Mouse (Mus musculus) MN1 (cell line): ENCODE results near the gene Tpcn2.

Source experiments
- DNase-seq: peaks from one replicate; pipeline ENCODE4 v3.0.0-alpha.2; 2016; ENCODE audit warnings: low spot score

The Tpcn2 gene

DNA sequence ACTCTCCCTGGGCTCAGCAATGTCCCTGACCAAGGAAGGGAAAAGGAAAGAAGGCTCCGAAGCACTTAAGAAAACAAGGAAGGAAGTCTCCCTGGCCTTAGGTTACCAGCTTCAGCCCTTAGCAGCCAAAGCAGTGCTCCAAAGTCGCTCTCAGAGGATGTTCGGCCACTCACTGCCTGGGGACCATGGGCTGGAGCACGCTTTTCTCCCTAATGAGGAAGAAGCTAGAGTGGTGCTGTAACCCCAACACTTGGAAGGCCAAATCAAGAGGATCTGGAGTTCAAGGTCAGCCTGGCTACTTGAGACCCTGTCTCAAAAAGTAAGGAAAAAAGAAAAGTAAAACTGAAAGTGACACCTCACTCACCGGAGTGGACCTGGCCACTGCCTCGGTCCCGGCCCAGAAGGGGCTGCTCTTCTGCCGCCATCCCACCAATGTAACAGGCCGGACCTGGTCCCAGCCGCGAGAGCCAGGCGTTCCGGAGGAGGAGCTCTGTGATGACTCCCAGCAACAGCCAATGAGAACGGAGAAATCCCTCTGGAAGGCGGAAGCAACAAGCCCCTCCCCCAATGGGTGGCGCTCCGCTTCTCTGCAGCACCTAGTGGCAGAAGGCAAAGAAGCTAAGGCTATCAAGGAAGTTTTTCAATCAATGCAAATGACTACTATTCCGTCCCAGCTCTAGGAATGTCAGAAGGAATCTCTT lies at the start of gene Tpcn2:
Gene Tpcn2 (minus strand): TSS at position 525 of the 701 bp plus-strand sequence.
- peak; percentile 95 for DNase-seq

DNA sequence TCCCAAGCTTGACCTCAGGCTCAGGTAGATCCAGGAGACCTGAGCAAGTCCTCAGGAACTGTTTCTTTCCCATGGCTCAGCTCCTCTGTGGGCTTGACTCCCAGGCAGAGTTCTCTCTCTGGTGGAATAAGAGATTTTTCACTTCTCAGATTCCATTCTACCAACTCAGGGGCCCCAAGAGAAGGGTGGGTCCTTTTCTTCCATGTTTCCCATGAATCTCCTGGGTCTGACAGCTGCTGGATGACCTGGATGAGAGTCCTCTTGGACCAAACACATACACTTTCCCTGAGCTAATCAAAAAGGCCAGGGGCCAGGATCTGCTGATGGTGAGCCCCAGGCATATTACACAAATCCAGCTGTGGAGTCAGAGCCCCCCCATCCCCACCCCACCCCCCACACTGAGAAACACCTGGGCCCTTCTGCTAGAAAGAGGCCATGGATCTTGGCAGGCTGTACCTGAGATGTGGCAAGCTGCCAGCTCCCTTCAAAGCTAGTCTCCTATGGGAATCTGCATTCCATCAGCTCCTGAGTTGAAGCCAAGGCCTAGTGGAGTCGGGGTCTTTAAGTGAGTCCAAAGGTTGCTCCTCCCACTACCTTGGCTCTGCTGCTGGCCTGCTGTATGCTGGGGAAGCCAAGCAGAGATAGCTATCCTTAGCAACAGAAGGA lies 48.7 kb upstream of the Tpcn2 start:
- DNase-seq: no peak

DNA sequence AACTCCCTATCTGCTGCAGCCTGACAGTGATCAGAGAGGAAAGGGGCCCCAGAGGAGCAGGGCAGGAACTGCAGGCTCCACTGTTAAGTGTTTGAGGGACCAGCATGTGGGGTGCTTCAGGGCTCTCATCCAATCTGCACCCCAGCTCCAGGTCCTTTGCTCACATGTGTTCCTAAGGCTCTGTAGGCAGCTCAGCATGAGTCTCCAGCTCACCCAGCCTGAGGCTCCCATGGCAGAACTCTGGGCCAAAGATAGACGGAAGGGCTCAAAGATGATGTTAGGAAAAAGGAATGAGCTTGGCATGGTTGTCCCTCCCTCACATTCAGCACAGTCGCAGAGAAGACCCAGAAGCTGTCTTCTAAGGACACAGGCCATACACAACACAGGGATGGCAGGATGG lies 46.8 kb upstream of the Tpcn2 start:
- no peak for DNase-seq

DNA sequence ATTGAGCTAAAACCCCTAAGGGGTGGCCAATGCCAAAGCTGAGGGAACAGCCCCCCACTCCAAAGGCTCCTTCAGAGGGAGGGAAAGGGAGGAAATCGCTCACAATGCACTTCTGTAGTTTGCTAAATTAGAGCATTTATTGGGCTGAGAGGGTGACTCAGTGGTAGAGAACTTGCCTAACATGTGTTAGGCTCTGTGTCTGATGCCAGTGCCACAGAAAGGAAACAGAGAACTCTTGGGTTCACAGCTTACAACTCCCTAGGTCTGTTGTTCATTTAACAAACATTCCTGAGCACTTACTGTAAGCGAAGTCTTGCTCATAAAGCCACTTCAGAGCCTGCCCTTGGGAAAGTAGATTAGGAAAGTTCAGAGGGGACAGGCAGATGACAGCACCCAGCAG lies 46.2 kb upstream of the Tpcn2 start:
- no peak for DNase-seq

- no peak for DNase-seq
Measured at GRCm38 (mm10) chr7:145325697-145326096, 41.9 kb upstream of the Tpcn2 start.

- DNase-seq: no peak
Measured at GRCm38 (mm10) chr7:145323607-145324006, 39.8 kb upstream of the Tpcn2 start.

DNA sequence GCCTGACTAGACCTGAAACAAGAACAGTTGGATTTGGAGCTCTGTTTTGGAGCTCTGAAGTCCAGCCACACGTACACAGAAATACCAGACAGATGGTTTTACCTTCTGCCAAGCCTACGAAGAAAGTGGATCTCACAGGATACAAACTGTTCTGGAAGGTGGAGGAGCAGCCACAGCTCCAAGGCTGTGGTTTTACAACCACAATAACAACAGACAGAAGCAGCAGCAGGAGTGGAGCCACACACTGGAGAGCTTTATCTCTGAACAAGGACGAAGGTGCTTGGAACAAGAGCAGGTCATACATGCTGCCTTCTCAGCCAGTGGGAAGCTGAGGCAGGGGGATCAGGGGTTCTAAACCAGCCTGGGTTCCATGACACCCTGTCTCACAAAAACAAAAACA lies 35.7 kb upstream of the Tpcn2 start:
- no peak for DNase-seq

DNA sequence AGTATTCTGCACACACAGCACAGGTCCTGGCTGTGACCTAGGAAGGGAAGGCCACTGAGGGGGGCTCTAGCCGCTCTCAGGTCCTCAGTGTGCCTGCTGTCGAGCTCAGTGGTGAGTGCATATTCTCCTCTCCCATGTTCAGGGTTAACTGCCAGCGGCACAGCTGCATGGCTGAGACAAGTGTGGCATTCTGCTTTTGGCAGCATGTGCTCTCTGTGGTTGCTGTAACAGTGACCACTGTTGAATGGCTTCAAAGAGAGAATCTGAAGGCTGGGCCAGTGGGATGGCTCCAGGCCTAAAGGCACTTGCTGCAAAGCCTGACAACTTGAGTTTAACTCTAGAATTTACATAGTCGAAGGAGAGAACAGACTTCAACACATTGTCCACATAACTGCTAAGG lies 33.7 kb upstream of the Tpcn2 start:
- DNase-seq: no peak

DNA sequence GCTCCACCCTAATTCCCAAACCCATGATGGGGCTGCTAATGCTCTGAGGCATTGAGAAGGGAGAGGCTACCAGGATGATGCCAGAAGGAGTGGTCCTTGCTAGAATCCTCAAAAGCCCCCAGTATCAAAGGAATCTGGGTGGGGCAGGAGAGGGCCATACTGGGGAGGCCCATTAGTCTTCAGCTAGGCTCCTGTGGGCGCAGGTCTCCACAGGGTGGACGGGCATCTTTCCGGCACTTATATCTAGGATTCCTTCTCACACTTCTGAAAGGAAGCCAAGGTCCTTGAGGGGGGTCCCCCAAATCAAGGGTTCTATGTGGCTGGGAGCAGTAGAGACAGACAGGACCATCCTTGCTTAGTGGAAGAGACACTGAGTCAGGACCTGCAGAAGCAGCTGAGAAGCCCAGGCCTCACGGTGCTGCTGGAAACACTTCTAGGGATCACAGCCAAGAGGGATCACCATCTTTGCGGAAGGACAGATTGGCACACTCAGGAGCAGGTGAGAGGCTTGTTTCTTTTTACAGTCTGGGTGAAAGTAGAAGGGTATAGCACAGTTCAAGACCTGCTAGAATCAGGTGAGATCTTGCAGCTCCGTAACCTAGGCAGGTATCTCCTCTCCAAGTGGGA lies 31.1 kb upstream of the Tpcn2 start, which contains the start of gene Mrgprd:
Gene Mrgprd (plus strand): TSS at position 51 of the 627 bp plus-strand sequence.
- no peak for DNase-seq

DNA sequence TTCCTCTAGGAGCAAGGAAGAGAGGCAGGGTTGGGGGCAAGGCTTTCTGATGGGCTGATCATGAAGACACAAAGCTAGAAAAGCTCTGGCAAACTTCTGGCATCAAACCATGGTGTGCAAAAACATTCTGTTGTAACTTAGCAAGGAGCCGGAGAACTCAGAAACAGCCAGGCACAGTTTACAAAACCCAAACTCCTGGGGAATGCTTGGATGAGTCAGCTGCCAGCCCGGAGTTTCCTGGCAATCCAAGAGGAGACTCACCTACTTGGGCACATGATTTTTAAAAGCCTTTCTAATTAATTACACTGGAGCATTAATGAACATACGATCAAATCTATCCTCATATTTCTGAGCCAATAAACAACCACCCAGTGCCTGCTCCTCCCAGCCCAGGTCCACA lies 28.3 kb upstream of the Tpcn2 start:
- no peak for DNase-seq

- no peak for DNase-seq
Measured at GRCm38 (mm10) chr7:145310526-145310925, 26.7 kb upstream of the Tpcn2 start.

- peak; percentile 70 for DNase-seq
Measured at GRCm38 (mm10) chr7:145309877-145310276, 26.1 kb upstream of the Tpcn2 start.

DNA sequence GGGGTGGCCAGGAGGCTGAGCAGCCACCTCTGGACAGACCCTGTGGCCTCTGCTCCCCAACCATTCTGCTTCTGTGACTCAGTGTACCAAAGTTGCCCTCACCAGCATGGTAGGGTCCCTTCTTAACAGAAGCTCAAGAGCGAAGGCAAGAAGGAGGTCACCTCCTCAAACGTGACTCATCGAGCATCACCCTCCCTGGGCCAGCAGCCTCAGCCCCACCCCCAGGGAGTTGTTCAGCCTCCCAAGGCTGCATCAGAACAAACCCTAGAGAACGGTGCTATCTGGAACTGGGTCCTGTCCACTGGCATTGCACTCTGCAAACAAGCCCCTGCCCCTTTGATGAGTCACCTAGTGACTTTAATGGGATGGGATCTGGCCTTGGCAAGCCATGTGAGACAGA lies 25.1 kb upstream of the Tpcn2 start:
- DNase-seq: peak; percentile 92

GRCm38 (mm10) chr7:145308061-145308675 lies 24.4 kb upstream of the Tpcn2 start:
- peak; percentile 77 for DNase-seq

GRCm38 (mm10) chr7:145307636-145308035 lies 23.8 kb upstream of the Tpcn2 start:
- DNase-seq: no peak

GRCm38 (mm10) chr7:145304153-145304552 lies 20.3 kb upstream of the Tpcn2 start:
- DNase-seq: no peak

DNA sequence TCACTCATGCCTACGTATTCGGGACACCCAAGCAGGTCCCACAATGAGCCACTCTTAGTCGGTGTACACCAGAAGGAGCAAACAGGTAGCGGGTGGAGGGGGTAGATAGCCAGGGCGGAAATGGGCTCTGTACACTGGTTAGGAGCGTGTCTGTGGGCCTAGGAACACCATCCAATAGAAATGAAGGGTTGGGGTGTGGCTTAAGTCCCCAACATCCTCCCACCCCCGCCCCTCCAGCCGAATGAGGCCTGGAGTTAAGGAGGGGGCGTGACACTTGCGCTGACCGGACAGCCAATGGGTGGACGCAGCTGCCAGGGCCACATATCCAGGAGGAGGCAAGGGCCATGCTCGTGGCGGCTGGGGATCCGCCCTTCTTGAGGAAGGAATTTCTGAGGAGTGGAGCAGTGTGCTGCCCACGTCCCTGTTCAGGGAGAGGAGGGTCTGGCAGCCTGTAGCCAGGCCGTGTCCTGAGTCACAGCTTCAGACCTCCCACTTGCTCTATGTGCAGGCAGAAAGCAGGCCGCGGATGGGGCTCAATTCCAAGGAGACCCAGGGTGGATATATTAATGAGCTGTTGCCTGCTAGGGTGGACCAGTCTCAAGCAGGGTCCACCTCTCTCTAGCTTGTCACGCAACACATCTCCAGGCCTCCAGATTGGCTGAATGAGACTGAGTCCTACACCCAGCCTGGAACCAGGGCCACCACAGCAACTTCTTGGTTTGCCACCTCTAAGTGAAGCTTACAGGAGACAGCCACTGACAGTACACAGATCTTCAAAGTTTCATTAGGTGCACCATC lies 18.9 kb upstream of the Tpcn2 start:
- peak; percentile 88 for DNase-seq

DNA sequence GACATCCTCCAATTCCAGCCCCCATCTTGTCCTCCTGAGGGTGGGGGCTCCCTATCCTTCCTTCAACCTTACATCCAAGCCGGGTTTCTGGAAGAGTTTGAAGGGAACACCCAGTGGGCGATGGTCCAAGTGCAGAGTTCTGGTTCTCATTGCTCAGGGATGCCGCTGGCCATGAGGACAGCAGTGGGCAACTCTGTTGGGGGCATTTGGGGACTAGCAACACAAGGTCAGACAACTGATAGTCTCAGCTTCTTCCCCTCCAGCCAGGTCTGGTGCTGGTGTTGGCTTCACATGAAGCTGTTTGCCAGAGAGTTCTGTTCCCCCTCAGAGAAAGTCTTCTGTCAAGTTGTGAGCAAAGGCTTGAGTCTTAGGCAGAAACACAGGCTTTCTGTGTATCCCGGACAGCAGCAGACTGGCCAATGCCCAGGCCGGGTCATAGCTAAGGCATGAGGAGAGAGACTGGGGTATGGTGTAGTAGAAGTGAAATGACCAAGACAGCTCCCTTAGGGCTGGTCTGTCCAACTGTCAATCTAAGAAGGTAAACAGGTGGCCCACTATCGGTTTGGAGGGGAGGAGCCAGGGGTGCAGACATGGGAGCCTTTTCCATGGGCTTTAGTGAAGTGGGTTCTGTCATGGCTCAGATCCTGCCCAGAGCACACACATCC lies 17.7 kb upstream of the Tpcn2 start:
- peak; percentile 24 for DNase-seq

DNA sequence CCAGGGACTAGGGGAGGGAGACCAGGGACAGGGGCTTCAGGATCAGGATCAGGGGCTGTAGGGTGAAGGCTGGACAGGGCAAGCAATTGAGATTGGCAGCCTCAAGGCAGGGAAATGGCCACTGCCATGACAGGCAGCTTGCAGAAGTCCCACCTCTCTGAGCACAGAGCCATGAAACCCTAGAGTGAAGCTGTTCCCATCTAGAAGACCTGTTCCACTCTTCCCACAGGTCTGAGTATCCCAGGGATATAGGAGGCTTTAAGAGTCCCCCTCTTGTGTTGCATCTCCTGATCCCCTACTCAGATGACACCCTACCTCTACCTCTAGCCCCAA lies 17.2 kb upstream of the Tpcn2 start:
- DNase-seq: peak; percentile 44

- DNase-seq: peak; percentile 67
Measured at GRCm38 (mm10) chr7:145300321-145301007, 16.7 kb upstream of the Tpcn2 start, which contains the start of gene Mrgprf. Gene Mrgprf (plus strand): TSS chr7:145300828.
